Mouse (Mus musculus): Measurements from ENCODE around the gene 1700102P08Rik.

GRCm38 (mm10) chr9:108454429-108454828 is 61.8 kb downstream of the 1700102P08Rik start:
- TF ChIP-seq USF1 (IDR thresholded peaks at IDR 0.05; ENCODE audit: low read depth, low read length) (no peak), EP300 (IDR thresholded peaks at IDR 0.05; ENCODE audit: low read length) (no peak), POLR2A (IDR thresholded peaks at IDR 0.05; ENCODE audit: low read depth, low read length) (no peak), CTCF (conservative IDR thresholded peaks at IDR 0.05 in 1 of 2, IDR thresholded peaks at IDR 0.05 in 1 of 2; ENCODE audit: low read depth in 2 of 2, low read length in 2 of 2) (no peak), HCFC1 (IDR thresholded peaks at IDR 0.05; ENCODE audit: low read depth, low read length) (no peak), NRF1 (IDR thresholded peaks at IDR 0.05; ENCODE audit: low read depth, low read length) (no peak)
